Comparison of ENCODE assay signal across 18 mouse cellular contexts in the genomic region with DNA sequence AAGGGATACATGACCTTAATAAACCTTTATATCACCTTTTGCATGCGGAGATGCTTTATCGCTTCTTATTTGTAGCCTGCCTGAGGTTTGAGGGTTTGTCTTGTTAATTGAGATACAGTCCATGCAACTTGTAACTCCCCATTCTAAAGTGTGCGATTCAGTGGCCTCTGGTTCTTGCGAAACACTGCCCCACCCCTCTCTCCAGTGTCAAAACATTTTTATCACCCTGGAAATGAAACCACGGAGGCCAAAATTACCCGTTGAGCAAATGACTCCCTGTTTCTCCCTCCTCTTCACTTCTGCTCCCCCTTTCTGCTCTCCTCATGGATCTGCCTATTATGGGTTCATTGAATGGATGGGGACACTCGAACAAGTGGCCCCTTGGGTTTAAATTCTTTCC. TPM values are rescaled to one million over a fixed set of nuclear protein-coding genes. Genes with fewer than 3 reads are reported as not detected.
DNase-seq lines count a peak whose midpoint lies in the region; TF ChIP-seq lines count a peak whose summit lies in the region.
"Had no signal": no experiment of that assay in that cellular context is flagged by ENCODE, and none has a peak within 500 bp of the region (broad histone marks: within the 10 kb centered on the region; RNA-seq: fewer than 3 reads in every experiment).

No protein-coding gene starts in this region.

- intact Hi-C loops in gastrocnemius, adult 2 months (cut with DNase I) = no loop called here
- intact Hi-C loops in left cerebral cortex, postnatal 10 days (cut with DNase I) = no loop called here

- H3K4me3 ChIP-seq in gastrocnemius, adult 2 months = no peak overlapping the region
- H3K4me3 ChIP-seq: forebrain, embryonic 13.5 days; heart, embryonic 13.5 days; hindbrain, embryonic 10.5 days; kidney, embryonic 15.5 days; limb, embryonic 15.5 days; midbrain, embryonic 10.5 days had no signal

- no peak for TF ChIP-seq CTCF in gastrocnemius, adult 2 months (IDR thresholded peaks at IDR 0.05)

- 0 out of 2 replicates have a peak overlapping the region, but pooled peaks have one; percentile 8 for H3K27ac ChIP-seq in gastrocnemius, adult 2 months
- H3K27ac ChIP-seq: forebrain, embryonic 13.5 days; heart, embryonic 13.5 days; hindbrain, embryonic 10.5 days; kidney, embryonic 15.5 days; limb, embryonic 15.5 days; midbrain, embryonic 10.5 days had no signal

- DNase-seq in gastrocnemius, adult 2 months = peak; percentile 45
- no peak for DNase-seq in gastrocnemius, postnatal 10 days
- peak; percentile 41 to 56 for DNase-seq in lung, adult 18-20 months
- DNase-seq in lung, postnatal 10 days = no peak
- peak; percentile 40 for DNase-seq in 416B (ENCODE audit: low read depth)
- DNase-seq in lung, postnatal 25 days (ENCODE audit: low spot score) = peak; percentile 37
- DNase-seq in spleen, postnatal 14 days (ENCODE audit: low spot score in 2 of 2) = no peak
- no peak for DNase-seq in left cerebral cortex, postnatal 10 days (ENCODE audit: extremely low spot score in 1 of 2, low spot score in 2 of 2)
- DNase-seq: cerebellum, adult 11 months; cerebellum, postnatal 14 days; lung, embryonic 14.5 days; thymus, postnatal 4 days had no signal

RNA-seq across cellular contexts. Expression of gene Sod3, which starts 8.0 kb away (rescaled TPM):
- total RNA-seq in gastrocnemius, adult 2 months (2021) = 1 to 10 TPM; 4.2 to 9.3 TPM
- 10 to 100 TPM; 10.2 to 10.7 TPM for total RNA-seq in gastrocnemius, postnatal 10 days (2021)
- total RNA-seq in left cerebral cortex, postnatal 10 days (2021) = 1 to 10 TPM; 4.3 TPM

Comparison
In these comparisons a context has a peak if more than half of its experiments do, and no peak if none do; other contexts are left out.
1. DNase-seq: peak in gastrocnemius, adult 2 months (single experiment), lung, adult 18-20 months (2 of 2), 416B (single experiment) and lung, postnatal 25 days (single experiment); none in gastrocnemius, postnatal 10 days (single experiment), lung, postnatal 10 days (single experiment), spleen, postnatal 14 days (0 of 2) and left cerebral cortex, postnatal 10 days (0 of 2).